Mouse (Mus musculus): ENCODE measurements around the gene Plcd3. TPM values are rescaled to one million over a fixed set of nuclear protein-coding genes. Genes with fewer than 3 reads are reported as not detected.
A peak's percentile ranks its signal among the peaks of the same experiment; 100 is the strongest.

Plcd3 gene
- polyA plus RNA-seq, 1 experiment from 2014 or later = 0.90 TPM

DNA sequence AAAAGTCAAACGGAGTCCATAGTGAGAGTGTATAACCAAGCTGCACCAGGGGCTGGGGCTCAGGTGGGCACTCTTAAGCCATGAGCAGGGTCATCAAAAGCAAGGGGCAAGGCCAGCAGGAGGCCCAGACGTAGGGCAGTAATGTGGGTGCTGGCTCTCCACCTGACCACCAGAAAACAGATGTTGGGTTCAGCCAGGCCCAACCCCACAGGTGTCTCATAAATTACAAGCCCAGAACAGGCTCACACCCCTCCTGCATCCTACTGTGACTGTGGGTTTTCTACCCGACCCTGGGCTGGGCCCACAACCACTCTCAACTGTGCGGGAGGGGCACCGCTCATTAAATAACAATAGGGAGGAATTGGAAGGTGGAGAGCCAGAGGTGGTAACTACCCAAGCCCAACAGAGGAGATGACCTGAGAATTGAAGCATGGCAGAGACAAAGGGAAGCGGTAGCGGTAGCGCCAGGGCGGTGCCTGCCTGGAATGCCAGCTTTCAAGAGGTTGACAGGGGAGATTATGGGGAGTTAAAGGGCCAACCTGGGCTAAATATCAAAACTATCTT, 6.3 kb downstream of the Plcd3 start:
- WGBS = 43% methylated on average over 9 of the region's 9 CpGs
- no peaks in the 10 kb centered on the region for H3K9me3 ChIP-seq (ENCODE audit: control insufficient read depth, low read length)
- no peak for DNase-seq (ENCODE audit: low spot score)
- no peaks in the 10 kb centered on the region for H3K36me3 ChIP-seq (ENCODE audit: control insufficient read depth, insufficient read depth, low read length)
- peaks cover 17% of the 10 kb centered on the region for H3K27me3 ChIP-seq (ENCODE audit: control insufficient read depth, insufficient read depth, low read length)
- H3K4me3 ChIP-seq (ENCODE audit: low read depth, low read length) = no peak overlapping the region
- ATAC-seq (ENCODE audit: insufficient read depth, low FRiP score, low TSS enrichment) = no peak
- no peak overlapping the region for H3K4me2 ChIP-seq (ENCODE audit: low read depth)
- H3K4me1 ChIP-seq (ENCODE audit: control insufficient read depth, insufficient read depth, low read length) = no peaks in the 10 kb centered on the region
- no peak overlapping the region for H3K27ac ChIP-seq (ENCODE audit: low read depth, low read length)
- H3K9ac ChIP-seq (ENCODE audit: low read length) = no peak overlapping the region

DNA sequence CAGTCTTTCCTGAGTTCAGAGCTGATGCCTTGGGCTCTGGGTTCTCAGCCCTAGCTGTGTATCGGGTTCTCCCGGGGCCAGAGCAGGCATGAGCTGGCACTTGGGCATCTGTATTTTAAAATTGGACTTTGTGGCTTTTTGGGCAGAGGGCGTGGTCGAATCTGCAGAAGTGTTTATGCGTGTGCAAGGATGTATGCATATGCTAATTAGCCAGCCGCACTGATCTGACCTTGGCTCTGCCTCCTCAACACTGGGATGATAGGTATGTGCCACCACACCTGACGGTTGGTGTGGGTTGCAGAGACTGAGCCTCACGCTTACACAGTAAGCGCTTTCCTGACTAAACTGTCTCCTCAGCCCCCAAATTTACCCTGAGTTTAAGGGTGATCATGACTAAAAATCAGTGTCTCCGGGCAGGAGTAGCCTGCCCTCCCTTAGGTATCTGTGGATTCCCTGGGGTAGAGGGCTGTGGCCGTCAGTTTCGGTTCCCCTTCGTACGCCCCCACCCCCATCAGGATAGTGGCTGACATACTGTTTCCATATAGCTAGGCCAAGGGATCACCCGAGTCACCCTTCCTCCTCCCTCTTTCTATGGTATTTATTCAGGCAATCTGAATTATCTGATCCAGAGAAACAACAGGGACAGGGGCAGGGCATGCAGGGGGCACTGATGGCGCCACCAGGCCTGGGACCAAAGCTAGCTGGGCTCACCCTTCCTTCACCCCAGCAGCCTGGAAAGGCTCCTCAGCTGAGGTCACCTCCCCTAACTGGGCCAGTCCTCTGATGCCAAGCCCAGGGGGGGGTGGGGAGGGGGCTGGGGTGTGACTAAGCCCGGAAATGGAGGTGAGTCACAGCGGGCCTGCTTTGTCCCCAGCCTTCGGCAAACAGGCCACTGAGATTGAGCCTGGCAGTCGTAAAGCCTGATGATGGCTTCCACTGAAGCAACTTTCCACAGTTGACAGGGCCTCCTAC, 7.3 kb downstream of the Plcd3 start:
- DNase-seq (ENCODE audit: low spot score) (no peak), ATAC-seq (ENCODE audit: insufficient read depth, low FRiP score, low TSS enrichment) (no peak)
- H3K4me1 ChIP-seq (ENCODE audit: control insufficient read depth, insufficient read depth, low read length) = no peaks in the 10 kb centered on the region
- no peak overlapping the region for H3K4me3 ChIP-seq (ENCODE audit: low read depth, low read length)
- H3K4me2 ChIP-seq (ENCODE audit: low read depth) = no peak overlapping the region
- no peak overlapping the region for H3K27ac ChIP-seq (ENCODE audit: low read depth, low read length)
- 64% methylated on average over 20 of the region's 20 CpGs for WGBS
- H3K9ac ChIP-seq (ENCODE audit: low read length) = no peak overlapping the region
- H3K9me3 ChIP-seq (ENCODE audit: control insufficient read depth, low read length) = no peaks in the 10 kb centered on the region
- peaks cover 6% of the 10 kb centered on the region for H3K27me3 ChIP-seq (ENCODE audit: control insufficient read depth, insufficient read depth, low read length)
- H3K36me3 ChIP-seq (ENCODE audit: control insufficient read depth, insufficient read depth, low read length) = no peaks in the 10 kb centered on the region

DNA sequence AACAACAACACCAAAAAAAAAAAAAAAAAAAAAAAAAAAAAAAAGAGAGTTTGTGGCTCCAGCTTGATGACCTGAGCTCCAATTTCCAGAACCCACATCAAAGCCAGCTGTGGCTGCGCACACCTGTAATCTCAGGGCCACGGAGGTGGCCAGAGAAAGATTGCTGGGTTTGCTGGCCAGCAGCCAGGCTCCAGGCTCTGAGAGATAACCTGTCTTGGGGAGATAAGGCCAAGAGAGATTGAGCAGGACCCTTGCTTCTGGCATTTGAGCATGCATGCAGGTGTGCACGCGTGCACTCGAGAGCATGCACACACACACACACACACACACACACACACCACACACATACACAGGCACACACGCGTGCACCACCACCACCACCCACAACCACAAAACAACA, 8.2 kb downstream of the Plcd3 start:
- H3K9ac ChIP-seq (ENCODE audit: low read length) = no peak overlapping the region
- no peaks in the 10 kb centered on the region for H3K36me3 ChIP-seq (ENCODE audit: control insufficient read depth, insufficient read depth, low read length)
- DNase-seq (ENCODE audit: low spot score) = no peak
- H3K4me3 ChIP-seq (ENCODE audit: low read depth, low read length) = no peak overlapping the region
- no peak overlapping the region for H3K4me2 ChIP-seq (ENCODE audit: low read depth)
- H3K27me3 ChIP-seq (ENCODE audit: control insufficient read depth, insufficient read depth, low read length) = 0 out of 2 replicates have a peak, but pooled peaks cover 2% of the 10 kb centered on the region
- no peaks in the 10 kb centered on the region for H3K9me3 ChIP-seq (ENCODE audit: control insufficient read depth, low read length)
- 95% methylated on average over 7 of the region's 7 CpGs for WGBS
- ATAC-seq (ENCODE audit: insufficient read depth, low FRiP score, low TSS enrichment) = no peak
- H3K27ac ChIP-seq (ENCODE audit: low read depth, low read length) = no peak overlapping the region
- H3K4me1 ChIP-seq (ENCODE audit: control insufficient read depth, insufficient read depth, low read length) = no peaks in the 10 kb centered on the region

DNA sequence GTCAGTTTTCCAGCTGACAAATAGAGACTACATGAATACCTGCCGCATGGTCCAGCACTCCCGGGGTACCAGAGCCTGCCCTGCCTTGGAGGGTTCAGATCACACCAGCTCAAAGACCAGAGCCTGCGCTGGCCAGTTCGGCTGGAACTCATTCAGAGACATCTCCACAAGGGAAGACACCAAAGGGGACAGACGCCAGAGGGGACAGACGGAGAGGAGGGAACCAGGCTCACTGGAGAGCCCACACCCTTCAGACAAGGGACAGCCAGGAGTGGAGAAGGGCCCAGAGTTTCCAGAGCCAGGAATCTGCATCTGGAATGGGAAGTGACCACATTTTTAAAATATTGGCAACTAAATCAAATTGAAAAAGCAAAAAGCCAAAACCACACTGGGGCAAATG, 19.8 kb downstream of the Plcd3 start:
- Histone ChIP-seq H3K4me2 (ENCODE audit: low read depth) (no peak overlapping the region), H3K9me3 (ENCODE audit: control insufficient read depth, low read length) (no peaks in the 10 kb centered on the region), H3K27me3 (ENCODE audit: control insufficient read depth, insufficient read depth, low read length) (peaks cover 21% of the 10 kb centered on the region), H3K4me3 (ENCODE audit: low read depth, low read length) (no peak overlapping the region), H3K36me3 (ENCODE audit: control insufficient read depth, insufficient read depth, low read length) (no peaks in the 10 kb centered on the region), H3K27ac (ENCODE audit: low read depth, low read length) (no peak overlapping the region), H3K4me1 (ENCODE audit: control insufficient read depth, insufficient read depth, low read length) (0 out of 2 replicates have a peak, but pooled peaks cover 4% of the 10 kb centered on the region), H3K9ac (ENCODE audit: low read length) (no peak overlapping the region)
- WGBS = 44% methylated on average over 6 of the region's 6 CpGs
- DNase-seq (ENCODE audit: low spot score) (no peak), ATAC-seq (ENCODE audit: insufficient read depth, low FRiP score, low TSS enrichment) (no peak)

DNA sequence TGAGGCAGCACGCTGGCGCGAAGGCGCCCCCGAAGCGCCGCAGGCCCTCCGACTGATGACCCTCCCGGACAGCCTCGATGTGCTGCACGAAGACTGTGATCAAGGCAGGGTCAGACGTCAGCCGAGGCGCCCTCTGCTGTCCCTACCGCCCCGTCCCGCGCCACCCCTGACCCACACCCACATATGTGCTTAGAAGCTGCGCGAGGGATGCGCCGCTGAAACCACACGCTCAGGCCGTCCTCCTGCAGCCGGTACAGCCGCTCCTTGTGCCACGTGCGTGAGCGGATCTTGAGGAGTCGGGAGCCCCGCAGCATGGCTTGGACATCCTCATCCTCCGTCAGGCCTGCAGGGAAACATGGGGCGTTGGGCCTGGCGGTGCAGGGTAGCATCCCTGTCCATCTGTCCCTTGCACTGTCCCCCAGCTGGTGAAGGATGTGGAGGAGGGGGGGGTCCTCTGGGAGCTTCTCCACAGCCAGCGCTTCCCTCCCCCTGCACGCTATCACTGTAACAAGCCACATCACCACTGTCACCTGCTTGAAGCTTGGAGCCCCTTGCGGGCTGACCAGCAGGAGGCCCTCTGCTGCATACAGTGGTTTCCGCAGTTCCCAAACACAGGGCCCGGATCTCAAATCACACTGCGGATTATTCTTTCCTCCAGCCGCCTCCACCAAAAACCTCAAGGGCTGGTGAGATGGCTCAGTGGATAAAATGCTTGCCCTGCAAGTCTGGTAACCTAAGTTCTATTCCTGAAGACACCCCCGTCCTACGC, 21.0 kb downstream of the Plcd3 start:
- DNase-seq (ENCODE audit: low spot score) (peak; percentile 47), ATAC-seq (ENCODE audit: insufficient read depth, low FRiP score, low TSS enrichment) (no peak)
- Histone ChIP-seq H3K9me3 (ENCODE audit: control insufficient read depth, low read length) (no peaks in the 10 kb centered on the region), H3K36me3 (ENCODE audit: control insufficient read depth, insufficient read depth, low read length) (no peaks in the 10 kb centered on the region), H3K4me2 (ENCODE audit: low read depth) (peak overlapping the region; percentile 53), H3K4me1 (ENCODE audit: control insufficient read depth, insufficient read depth, low read length) (0 out of 2 replicates have a peak, but pooled peaks cover 4% of the 10 kb centered on the region), H3K9ac (ENCODE audit: low read length) (peak overlapping the region; percentile 39), H3K27me3 (ENCODE audit: control insufficient read depth, insufficient read depth, low read length) (peaks cover 21% of the 10 kb centered on the region), H3K4me3 (ENCODE audit: low read depth, low read length) (peak overlapping the region; percentile 25), H3K27ac (ENCODE audit: low read depth, low read length) (no peak overlapping the region)
- 1% methylated on average over 43 of the region's 43 CpGs for WGBS

DNA sequence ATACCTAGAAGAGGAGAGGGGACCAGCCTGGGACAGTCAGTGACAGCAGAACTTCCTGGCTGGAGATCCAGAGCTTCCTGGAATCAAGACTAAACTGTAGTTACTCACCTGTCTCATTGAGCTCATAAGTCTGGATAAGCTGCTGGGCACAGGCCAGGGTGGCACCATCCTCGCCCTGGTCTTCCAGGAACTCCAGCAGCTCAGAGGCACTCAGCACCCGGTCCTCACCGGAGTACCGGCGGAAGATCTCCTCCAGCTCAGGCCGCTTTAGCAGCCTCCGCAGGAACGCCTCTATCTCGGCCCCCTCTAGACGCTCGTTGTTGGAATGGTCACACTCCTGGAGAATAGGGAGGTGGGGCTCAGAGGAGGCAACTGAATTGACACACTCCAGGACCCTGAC, 23.3 kb downstream of the Plcd3 start:
- peaks cover 21% of the 10 kb centered on the region for H3K27me3 ChIP-seq (ENCODE audit: control insufficient read depth, insufficient read depth, low read length)
- no peak overlapping the region for H3K27ac ChIP-seq (ENCODE audit: low read depth, low read length)
- no peaks in the 10 kb centered on the region for H3K36me3 ChIP-seq (ENCODE audit: control insufficient read depth, insufficient read depth, low read length)
- H3K9ac ChIP-seq (ENCODE audit: low read length) = no peak overlapping the region
- ATAC-seq (ENCODE audit: insufficient read depth, low FRiP score, low TSS enrichment) (no peak), DNase-seq (ENCODE audit: low spot score) (no peak)
- H3K4me2 ChIP-seq (ENCODE audit: low read depth) = no peak overlapping the region
- no peak overlapping the region for H3K4me3 ChIP-seq (ENCODE audit: low read depth, low read length)
- WGBS = 80% methylated on average over 11 of the region's 11 CpGs
- H3K9me3 ChIP-seq (ENCODE audit: control insufficient read depth, low read length) = no peaks in the 10 kb centered on the region
- H3K4me1 ChIP-seq (ENCODE audit: control insufficient read depth, insufficient read depth, low read length) = 0 out of 2 replicates have a peak, but pooled peaks cover 4% of the 10 kb centered on the region

DNA sequence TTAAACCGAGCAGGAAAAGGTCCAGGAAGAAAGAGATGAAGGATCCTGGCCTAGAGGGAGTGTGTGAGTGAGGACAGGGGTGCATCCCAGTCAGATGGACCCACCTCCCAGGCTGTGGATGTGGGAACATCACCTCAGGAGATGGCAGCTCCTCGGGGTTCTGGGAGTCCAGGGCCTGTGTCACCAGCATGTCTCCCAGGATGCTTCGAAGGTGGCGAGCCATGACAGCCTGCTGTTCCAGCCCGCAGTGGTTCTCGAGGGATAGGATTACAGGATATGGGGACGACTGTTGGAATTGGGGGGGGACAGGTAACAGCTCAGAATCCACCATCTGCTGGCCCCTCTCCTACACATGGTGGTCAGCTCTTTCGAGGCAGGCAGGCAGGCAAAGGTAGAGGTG, 24.9 kb downstream of the Plcd3 start:
- Histone ChIP-seq H3K27me3 (ENCODE audit: control insufficient read depth, insufficient read depth, low read length) (peaks cover 18% of the 10 kb centered on the region), H3K9ac (ENCODE audit: low read length) (no peak overlapping the region), H3K4me3 (ENCODE audit: low read depth, low read length) (no peak overlapping the region), H3K27ac (ENCODE audit: low read depth, low read length) (no peak overlapping the region), H3K4me2 (ENCODE audit: low read depth) (no peak overlapping the region), H3K4me1 (ENCODE audit: control insufficient read depth, insufficient read depth, low read length) (0 out of 2 replicates have a peak, but pooled peaks cover 4% of the 10 kb centered on the region), H3K9me3 (ENCODE audit: control insufficient read depth, low read length) (no peaks in the 10 kb centered on the region), H3K36me3 (ENCODE audit: control insufficient read depth, insufficient read depth, low read length) (no peaks in the 10 kb centered on the region)
- DNase-seq (ENCODE audit: low spot score) (no peak), ATAC-seq (ENCODE audit: insufficient read depth, low FRiP score, low TSS enrichment) (no peak)
- 81% methylated on average over 8 of the region's 8 CpGs for WGBS

DNA sequence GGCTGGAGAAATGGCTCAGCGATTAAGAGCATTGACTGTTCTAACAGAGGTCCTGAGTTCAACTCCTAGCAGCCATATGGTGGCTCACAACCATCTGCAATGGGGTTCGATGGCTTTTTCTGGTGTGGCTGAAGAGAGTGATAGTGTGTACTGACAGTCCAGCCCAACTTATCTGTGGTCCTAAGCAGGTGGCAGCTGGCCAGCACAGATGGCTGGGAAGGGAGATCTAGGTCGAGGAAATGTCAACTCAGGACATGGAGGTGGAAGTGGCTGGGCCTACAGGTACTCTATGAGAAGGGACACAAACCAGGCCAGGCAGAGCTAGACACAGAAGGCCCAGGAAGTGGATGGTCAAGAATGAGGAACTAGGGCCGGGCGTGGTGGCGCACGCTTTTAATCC, 25.4 kb downstream of the Plcd3 start:
- no peak overlapping the region for H3K9ac ChIP-seq (ENCODE audit: low read length)
- 0 out of 2 replicates have a peak, but pooled peaks cover 4% of the 10 kb centered on the region for H3K4me1 ChIP-seq (ENCODE audit: control insufficient read depth, insufficient read depth, low read length)
- no peaks in the 10 kb centered on the region for H3K9me3 ChIP-seq (ENCODE audit: control insufficient read depth, low read length)
- no peak for DNase-seq (ENCODE audit: low spot score)
- no peaks in the 10 kb centered on the region for H3K36me3 ChIP-seq (ENCODE audit: control insufficient read depth, insufficient read depth, low read length)
- H3K4me2 ChIP-seq (ENCODE audit: low read depth) = no peak overlapping the region
- no peak overlapping the region for H3K27ac ChIP-seq (ENCODE audit: low read depth, low read length)
- 93% methylated on average over 7 of the region's 7 CpGs for WGBS
- ATAC-seq (ENCODE audit: insufficient read depth, low FRiP score, low TSS enrichment) = no peak
- H3K27me3 ChIP-seq (ENCODE audit: control insufficient read depth, insufficient read depth, low read length) = peaks cover 13% of the 10 kb centered on the region
- no peak overlapping the region for H3K4me3 ChIP-seq (ENCODE audit: low read depth, low read length)
